Comparison of ENCODE assay signal across 7 mouse cellular contexts in the genomic region with DNA sequence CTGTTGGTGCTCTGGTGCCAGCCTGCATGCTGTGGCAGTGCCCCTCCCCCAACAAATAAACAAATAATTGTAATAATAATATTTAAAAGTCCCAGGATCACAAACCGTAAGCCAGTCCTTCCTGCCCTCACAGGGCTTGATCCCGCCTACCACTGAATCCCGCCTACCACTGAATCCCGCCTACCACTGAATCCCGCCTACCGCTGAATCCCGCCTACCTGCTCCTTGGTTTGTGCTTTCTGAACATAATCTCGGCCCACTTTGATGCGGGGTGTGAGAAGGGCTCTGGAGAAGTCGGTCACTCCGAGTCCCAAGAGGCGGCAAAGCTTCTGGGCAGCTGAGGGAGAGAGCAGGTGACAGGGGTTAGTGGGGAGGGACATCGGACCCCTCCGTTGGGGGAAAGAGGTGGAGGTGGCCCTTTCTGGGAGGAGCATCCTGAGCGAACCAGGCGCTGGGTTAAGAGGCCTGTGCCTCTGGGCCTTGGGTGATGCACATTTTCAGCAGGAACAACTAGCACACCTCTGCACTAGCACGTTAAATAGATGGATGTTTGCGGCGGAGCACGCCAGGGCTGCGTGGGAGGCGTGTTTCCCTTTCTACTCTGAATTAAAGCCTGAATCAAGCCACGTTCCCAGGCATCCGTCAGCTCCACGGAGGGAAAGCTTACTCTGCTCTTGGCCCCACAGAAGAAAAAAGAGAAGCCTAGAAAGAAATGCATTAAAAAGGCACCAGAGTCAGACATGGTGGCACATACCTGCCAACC. TPM values are rescaled to one million over a fixed set of nuclear protein-coding genes. Genes with fewer than 3 reads are reported as not detected.
A peak's percentile ranks its signal among the peaks of the same experiment; 100 is the strongest.
DNase-seq lines count a peak whose midpoint lies in the region; ATAC-seq and TF ChIP-seq lines count a peak whose summit lies in the region.

No protein-coding gene starts in this region.

- H3K27me3 ChIP-seq in lung, embryonic 15.5 days: peaks cover 55% of the 10 kb centered on the region
- H3K27me3 ChIP-seq in lung, postnatal 0 days (replicated peaks; ENCODE audit: insufficient read depth, low read length): no peaks in the 10 kb centered on the region; the same call in 1 of the 2 replicates
- H3K27me3 ChIP-seq in small intestine, adult 2 months (ENCODE audit: control insufficient read depth, insufficient read depth, low read length): no peaks in the 10 kb centered on the region

- TF ChIP-seq EP300 in lung, postnatal 0 days (IDR thresholded peaks at IDR 0.05): no peak

- H3K4me1 ChIP-seq in lung, embryonic 15.5 days: peaks cover 5% of the 10 kb centered on the region; the same call in 1 of the 2 replicates
- H3K4me1 ChIP-seq in lung, postnatal 0 days (ENCODE audit: insufficient read depth, low read depth, low read length): no peaks in the 10 kb centered on the region
- H3K4me1 ChIP-seq in small intestine, adult 2 months (ENCODE audit: control insufficient read depth, insufficient read depth, insufficient read length, low read length): no peaks in the 10 kb centered on the region; the same call in 1 of the 2 replicates

- 19% methylated on average over 25 of the region's 25 CpGs for WGBS in lung, embryonic 15.5 days
- WGBS in lung, postnatal 0 days: 31% methylated on average over 25 of the region's 25 CpGs
- WGBS in small intestine, adult 2 months: 59% methylated on average over 25 of the region's 25 CpGs

- H3K9me3 ChIP-seq in lung, embryonic 15.5 days: no peaks in the 10 kb centered on the region
- no peaks in the 10 kb centered on the region for H3K9me3 ChIP-seq in lung, postnatal 0 days (ENCODE audit: low read length)

- intact Hi-C loops in left cerebral cortex, postnatal 25 days (cut with DNase I): loop anchor here (10.0 kb wide), 1 partner anchor 256 kb away; the partner anchor contains the start of genes 1700008O03Rik and Syt3

- H3K36me3 ChIP-seq in lung, embryonic 15.5 days: no peaks in the 10 kb centered on the region
- 0 out of 2 replicates have a peak, but pooled peaks cover 4% of the 10 kb centered on the region for H3K36me3 ChIP-seq in lung, postnatal 0 days (ENCODE audit: insufficient read depth, low read length)
- peaks cover 82% of the 10 kb centered on the region for H3K36me3 ChIP-seq in small intestine, adult 2 months (ENCODE audit: control insufficient read depth, insufficient read depth, low read length)

- ATAC-seq in lung, embryonic 15.5 days (ENCODE audit: borderline replicate concordance, extremely low read depth, low FRiP score, low TSS enrichment): no peak
- ATAC-seq in lung, postnatal 0 days: no peak
- peak; percentile 48; the same call in 1 of the 2 replicates for ATAC-seq in frontal cortex, adult (ENCODE audit: low TSS enrichment)

- no peak overlapping the region for H3K9ac ChIP-seq in lung, embryonic 15.5 days
- no peak overlapping the region for H3K9ac ChIP-seq in lung, postnatal 0 days (replicated peaks; ENCODE audit: low read depth)

- no peak for TF ChIP-seq POLR2A in small intestine, adult 2 months (IDR thresholded peaks at IDR 0.05; ENCODE audit: low read depth, low read length)

- no peak overlapping the region for H3K4me3 ChIP-seq in lung, embryonic 15.5 days
- no peak overlapping the region for H3K4me3 ChIP-seq in lung, postnatal 0 days (ENCODE audit: low read depth, low read length)
- peak overlapping the region; percentile 18 for H3K4me3 ChIP-seq in small intestine, adult 2 months (ENCODE audit: low read depth, low read length)

- H3K4me2 ChIP-seq in lung, embryonic 15.5 days: peak overlapping the region; percentile 21
- H3K4me2 ChIP-seq in lung, postnatal 0 days (replicated peaks; ENCODE audit: low read depth, low read length): no peak overlapping the region

- no peak for DNase-seq in lung, postnatal 0 days (ENCODE audit: low spot score)
- DNase-seq in left cerebral cortex, postnatal 25 days (ENCODE audit: low spot score in 2 of 2): peak; percentile 65 to 84
- no peak for DNase-seq in lung, postnatal 36 days
- DNase-seq in spleen, adult 18-20 months: no peak

- TF ChIP-seq CTCF in lung, postnatal 0 days (IDR thresholded peaks at IDR 0.05): no peak
- TF ChIP-seq CTCF in small intestine, adult 2 months (IDR thresholded peaks at IDR 0.05; ENCODE audit: extremely low read depth, insufficient read length, insufficient replicate concordance, low read depth, low read length): no peak

- H3K27ac ChIP-seq in lung, embryonic 15.5 days: no peak overlapping the region
- no peak overlapping the region for H3K27ac ChIP-seq in lung, postnatal 0 days (ENCODE audit: low read length)
- no peak overlapping the region for H3K27ac ChIP-seq in small intestine, adult 2 months (ENCODE audit: insufficient read depth, low read depth, low read length)

RNA-seq across cellular contexts. Expression of gene Myh14, which starts 29.6 kb away (rescaled TPM):
- 44.1 and 47.8 TPM in 2 replicates for polyA plus RNA-seq in lung, embryonic 15.5 days (2015; fragmentation: Nextera tagmentation; extraction: Ambion mirVana)
- 202 and 215 TPM in 2 replicates for polyA plus RNA-seq in lung, postnatal 0 days (2015; fragmentation: Nextera tagmentation; extraction: Ambion mirVana)
- total RNA-seq in left cerebral cortex, postnatal 25 days (2021): 10 to 100 TPM; 15.4 to 20.6 TPM
- 196 and 563 TPM in 2 replicates for polyA plus RNA-seq in small intestine, adult 2 months (2012; rRNA removed)

RNA-seq across cellular contexts. Expression of gene Kcnc3, which starts 50.6 kb away (rescaled TPM):
- polyA plus RNA-seq in lung, embryonic 15.5 days (2015; fragmentation: Nextera tagmentation; extraction: Ambion mirVana): 1.5 and 2.1 TPM in 2 replicates
- polyA plus RNA-seq in lung, postnatal 0 days (2015; fragmentation: Nextera tagmentation; extraction: Ambion mirVana): 3.8 TPM in 2 replicates
- 10 to 100 TPM; 85.1 to 94.3 TPM for total RNA-seq in left cerebral cortex, postnatal 25 days (2021)
- 3.1 and 3.4 TPM in 2 replicates for polyA plus RNA-seq in small intestine, adult 2 months (2012; rRNA removed)

Comparison
In these comparisons a context has a peak if more than half of its experiments do, and no peak if none do; other contexts are left out.
1. DNase-seq: peak in left cerebral cortex, postnatal 25 days (2 of 2); none in lung, postnatal 0 days (single experiment), lung, postnatal 36 days (single experiment) and spleen, adult 18-20 months (0 of 2).